Mouse (Mus musculus) liver, adult 2 months (tissue): ENCODE measurements around the gene Hs3st4.

ENCODE experiments used
- CTCF ChIP-seq: fragments of 200-500 bp; IDR thresholded peaks from 2 replicates; pipeline ENCODE4 v1.5.1; 2011; ENCODE audit warnings: low read depth, low read length, control low read depth
- POLR2A ChIP-seq: fragments of 200-500 bp; IDR thresholded peaks from 2 replicates; pipeline ENCODE4 v1.6.1; 2011; ENCODE audit warnings: low read length, control low read depth; ENCODE audit not compliant: insufficient read depth; ENCODE audit errors: extremely low read depth

GRCm38 (mm10) chr7:123965515-123965914 lies 17.2 kb upstream of the Hs3st4 start:
- no peak for TF ChIP-seq CTCF
- TF ChIP-seq POLR2A, result no peak
